Mouse (Mus musculus) heart, embryonic 14.5 days (tissue): ENCODE results near the gene Gm30191. TPM values are rescaled to one million over a fixed set of nuclear protein-coding genes. Genes with fewer than 3 reads are reported as not detected.

ENCODE experiments used
- ATAC-seq: fragments of 200-750 bp; cut with Nextera tagmentation; 2 replicates; pipeline ENCODE4 v1.8.0; 2017; ENCODE audit warnings: low read depth, moderate TSS enrichment; ENCODE audit not compliant: insufficient number of reproducible peaks, insufficient read depth, low FRiP score
- H3K27ac ChIP-seq, 2 experiments: fragments of 200-500 bp in 1 of 2; fragments of 300-500 bp in 1 of 2; sonication (generic) in 1 of 2; replicated peaks in 1 of 2; 2 replicates each; pipeline ENCODE4 v1.5.1; 2012 to 2014; ENCODE audit warnings: low read depth in 2 of 2, low read length in 2 of 2, control low read depth in 1 of 2, mild to moderate bottlenecking in 1 of 2, mixed read lengths in 1 of 2; ENCODE audit not compliant: control insufficient read depth in 1 of 2, insufficient read depth in 1 of 2
- H3K27me3 ChIP-seq: fragments of 300-500 bp; sonication (generic); 2 replicates; pipeline ENCODE4 v1.6.1; 2014; ENCODE audit warnings: mild to moderate bottlenecking, low read length, control low read depth; ENCODE audit not compliant: control insufficient read depth, insufficient read depth
- H3K36me3 ChIP-seq: fragments of 300-500 bp; sonication (generic); 2 replicates; pipeline ENCODE4 v1.6.1; 2014; ENCODE audit warnings: mild to moderate bottlenecking, control low read depth, low read length, mixed read lengths; ENCODE audit not compliant: control insufficient read depth, insufficient read depth
- H3K4me1 ChIP-seq, 2 experiments: fragments of 200-500 bp in 1 of 2; fragments of 300-500 bp in 1 of 2; sonication (generic) in 1 of 2; 2 replicates each; pipeline ENCODE4 v1.6.1; 2012 to 2014; ENCODE audit warnings: low read length in 2 of 2, control low read depth in 1 of 2, mixed read lengths in 1 of 2; ENCODE audit not compliant: control insufficient read depth in 2 of 2, insufficient read depth in 2 of 2
- H3K4me2 ChIP-seq: fragments of 300-500 bp; sonication (generic); 2 replicates; pipeline ENCODE4 v1.6.1; 2014; ENCODE audit warnings: mild to moderate bottlenecking, low read length
- H3K4me3 ChIP-seq, 2 experiments: fragments of 200-500 bp in 1 of 2; fragments of 300-500 bp in 1 of 2; sonication (generic) in 1 of 2; 2 replicates each; pipeline ENCODE4 v1.5.1; 2012 to 2014; ENCODE audit warnings: low read length in 2 of 2, mild to moderate bottlenecking in 2 of 2, control low read depth in 1 of 2, low read depth in 1 of 2, moderate library complexity in 1 of 2; ENCODE audit not compliant: control insufficient read depth in 1 of 2, insufficient read depth in 1 of 2
- H3K9ac ChIP-seq: fragments of 300-500 bp; sonication (generic); 2 replicates; pipeline ENCODE4 v1.6.1; 2014; ENCODE audit warnings: mild to moderate bottlenecking, low read length
- H3K9me3 ChIP-seq: fragments of 300-500 bp; sonication (generic); 2 replicates; pipeline ENCODE4 v1.6.1; 2016; ENCODE audit warnings: low read length, control low read depth; ENCODE audit not compliant: control insufficient read depth
- WGBS: fragments of 180-500 bp; shearing (Covaris S2); extraction: QIAGEN DNeasy Blood & Tissue Kit; methylation state at CpG from one replicate; pipeline ENCODE4 v1.1.7; 2014; 5-methylcytosine and 5-hydroxymethylcytosine counted together
- polyA plus RNA-seq: library from polyadenylated mRNA; unstranded; fragments of >200 nt; fragmentation: Nextera tagmentation; extraction: Ambion mirVana; gene quantifications from 2 replicates; pipeline ENCODE4 v1.2.1, GENCODE M21; 2014

Gene Gm30191
- not detected in 2 replicates for polyA plus RNA-seq

DNA sequence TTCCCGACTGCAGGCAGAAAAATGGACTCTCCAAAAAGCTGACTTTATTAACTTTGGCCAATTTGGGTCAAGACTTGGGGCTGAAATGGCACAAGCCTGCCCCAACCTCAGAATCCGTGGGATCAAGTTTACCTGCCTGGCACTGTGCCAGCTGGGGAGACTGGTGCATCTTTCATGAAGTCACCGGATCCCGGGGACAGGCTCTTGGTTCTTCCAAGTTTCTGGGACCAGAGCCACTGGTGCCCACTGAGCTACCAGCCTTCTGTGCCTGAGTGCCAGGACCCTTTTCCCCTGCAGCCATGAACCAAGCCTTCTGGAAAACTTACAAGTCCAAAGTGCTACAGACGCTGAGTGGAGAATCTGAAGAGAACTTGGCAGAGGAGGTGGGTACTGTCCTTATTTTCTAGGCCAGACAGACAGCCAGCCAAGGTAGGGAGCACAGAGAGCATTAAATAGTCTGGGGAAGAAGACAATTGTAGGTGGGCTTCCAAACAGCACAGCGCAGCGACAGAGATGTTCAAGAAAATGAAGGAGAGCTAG lies at the start of gene Gm30191:
Gene Gm30191 (plus strand): TSS at position 217 of the 540 bp plus-strand sequence.
- Histone ChIP-seq H3K27me3 (peaks cover 29% of the 10 kb centered on the region), H3K4me1 (peaks cover 25 to 27% of the 10 kb centered on the region in 2 experiments), H3K9me3 (no peaks in the 10 kb centered on the region), H3K4me3 (peak within 1 kb of the TSS in 1 of 2 experiments; percentile 89; a peak in 2 of 4 replicates), H3K36me3 (no peaks in the 10 kb centered on the region), H3K4me2 (peak within 1 kb of the TSS; percentile 96), H3K9ac (no peak within 1 kb of the TSS), H3K27ac (no peak within 1 kb of the TSS)
- WGBS, result 81% methylated on average over 7 of the region's 7 CpGs
- no peak for ATAC-seq

DNA sequence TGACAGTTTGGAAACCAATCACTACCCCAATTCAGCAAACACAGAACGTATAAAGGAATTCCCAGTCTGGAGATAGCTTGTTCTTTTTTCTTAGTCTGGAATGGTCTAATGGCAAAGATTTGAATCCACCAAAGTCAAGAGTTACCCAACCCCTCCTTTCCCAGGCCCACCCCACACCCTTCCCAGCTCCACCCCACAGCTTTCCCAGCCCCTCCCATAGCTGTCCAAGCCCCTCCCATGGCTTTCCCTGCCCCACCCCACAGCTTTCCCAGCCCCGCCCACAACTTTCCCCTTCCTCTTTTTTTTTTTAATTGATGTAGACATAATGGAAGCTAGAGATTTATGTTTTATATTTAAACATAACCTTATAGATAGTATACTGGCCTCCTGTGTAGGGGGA lies 47.4 kb upstream of the Gm30191 start:
- no peaks in the 10 kb centered on the region for H3K9me3 ChIP-seq
- WGBS, result 59% methylated on average over 2 of the region's 2 CpGs

DNA sequence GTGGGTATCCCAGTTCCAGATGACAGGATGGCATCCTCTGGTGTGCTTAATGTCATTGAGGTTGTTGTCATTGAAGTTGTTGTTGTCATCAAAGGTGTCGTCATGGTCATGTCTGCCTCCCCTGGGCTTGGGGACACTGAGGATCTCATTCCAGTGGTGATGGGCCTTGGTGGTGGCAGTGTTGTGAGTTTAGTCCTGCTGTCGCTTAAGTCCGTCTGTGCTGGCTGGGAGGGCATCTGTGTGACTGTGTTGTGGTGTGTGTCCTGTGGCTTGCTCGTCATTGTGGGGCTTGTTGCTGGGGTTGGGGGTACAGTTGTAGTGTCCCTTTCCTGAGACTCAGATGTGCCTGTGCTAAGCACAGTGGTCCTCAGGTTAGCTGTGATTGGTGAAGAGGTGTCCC lies 43.8 kb upstream of the Gm30191 start, which contains the start of gene Gm7534:
Gene Gm7534 (minus strand): TSS at position 101 of the 400 bp plus-strand sequence.
- ATAC-seq, result no peak
- no peaks in the 10 kb centered on the region for H3K27me3 ChIP-seq
- no peak within 1 kb of the TSS for H3K4me3 ChIP-seq
- 78% methylated on average over 4 of the region's 4 CpGs for WGBS
- no peaks in the 10 kb centered on the region for H3K36me3 ChIP-seq
- H3K9me3 ChIP-seq, result no peaks in the 10 kb centered on the region
- H3K4me2 ChIP-seq, result no peak within 1 kb of the TSS
- no peak within 1 kb of the TSS for H3K27ac ChIP-seq
- H3K9ac ChIP-seq, result no peak within 1 kb of the TSS
- no peaks in the 10 kb centered on the region for H3K4me1 ChIP-seq

More for the DNA sequence above, 47.4 kb upstream of the Gm30191 start:
- H3K4me3 ChIP-seq, result no peak overlapping the region
- no peak overlapping the region for H3K27ac ChIP-seq
- ATAC-seq, result no peak
- H3K4me2 ChIP-seq, result no peak overlapping the region
- H3K4me1 ChIP-seq, result no peaks in the 10 kb centered on the region
- no peaks in the 10 kb centered on the region for H3K36me3 ChIP-seq
- H3K27me3 ChIP-seq, result no peaks in the 10 kb centered on the region
- no peak overlapping the region for H3K9ac ChIP-seq

DNA sequence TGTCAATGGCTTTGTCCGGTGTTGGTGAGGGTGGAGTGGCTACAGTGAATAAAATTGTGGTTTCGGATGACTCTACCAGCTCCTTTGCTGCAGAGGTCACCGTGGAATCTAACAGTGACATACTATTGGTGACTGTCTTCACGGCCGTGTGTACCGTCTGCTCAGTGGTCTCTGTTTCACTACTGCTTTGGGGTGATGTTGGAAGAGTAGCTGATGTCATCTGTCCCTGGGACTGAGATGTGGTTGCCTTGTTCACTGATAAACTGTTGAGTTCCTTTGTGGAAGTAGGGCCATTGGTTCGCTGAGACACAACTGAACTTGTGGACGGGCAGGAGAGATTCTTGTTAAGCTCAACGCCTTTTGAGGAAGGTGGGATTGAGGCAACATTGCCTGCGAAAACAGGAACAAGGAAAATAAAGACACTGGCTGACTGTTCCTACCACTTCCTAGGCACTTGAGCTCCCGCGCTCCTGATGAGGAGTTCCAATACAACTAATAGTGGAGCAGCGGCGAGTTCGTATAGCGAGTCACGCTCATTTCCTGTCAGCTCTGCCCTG lies 43.3 kb upstream of the Gm30191 start:
- Histone ChIP-seq H3K4me3 (no peak overlapping the region), H3K4me2 (no peak overlapping the region), H3K27me3 (no peaks in the 10 kb centered on the region), H3K9me3 (no peaks in the 10 kb centered on the region), H3K9ac (no peak overlapping the region), H3K27ac (no peak overlapping the region), H3K4me1 (no peaks in the 10 kb centered on the region), H3K36me3 (no peaks in the 10 kb centered on the region)
- no peak for ATAC-seq
- 81% methylated on average over 17 of the region's 17 CpGs for WGBS

DNA sequence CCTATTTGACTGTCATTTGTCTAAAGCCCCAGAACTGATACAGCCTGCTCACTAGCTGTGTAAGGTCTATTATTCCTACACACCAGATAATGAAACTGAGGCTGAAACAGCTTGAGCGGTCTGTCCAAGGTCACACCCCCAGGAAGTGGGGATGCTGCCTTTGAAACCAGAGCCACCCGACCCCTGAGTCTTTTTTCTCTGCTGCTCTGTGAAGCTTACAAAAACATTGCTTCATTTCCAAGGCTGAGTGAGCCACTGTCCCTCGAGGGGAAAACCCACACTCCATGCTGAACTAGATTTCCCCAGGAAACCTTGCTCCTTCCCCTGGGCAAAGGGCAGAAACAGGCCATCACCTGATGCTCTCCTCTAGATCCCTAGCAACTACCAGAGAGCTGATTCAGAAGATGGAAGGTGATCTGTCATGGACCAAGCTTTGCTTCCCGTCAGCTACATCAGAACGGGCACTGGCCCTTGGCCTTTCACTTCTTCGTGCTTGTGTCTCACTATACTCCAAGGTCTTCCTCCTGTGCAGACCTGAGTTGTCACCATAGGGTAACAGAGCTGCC lies 40.2 kb upstream of the Gm30191 start:
- Histone ChIP-seq H3K4me2 (no peak overlapping the region), H3K4me3 (no peak overlapping the region), H3K9me3 (no peaks in the 10 kb centered on the region), H3K27me3 (no peaks in the 10 kb centered on the region), H3K27ac (no peak overlapping the region), H3K36me3 (no peaks in the 10 kb centered on the region), H3K9ac (no peak overlapping the region), H3K4me1 (peaks cover 0 to 2% of the 10 kb centered on the region in 2 experiments; a peak in 1 of 4 replicates)
- 63% methylated on average over 6 of the region's 6 CpGs for WGBS
- no peak for ATAC-seq

DNA sequence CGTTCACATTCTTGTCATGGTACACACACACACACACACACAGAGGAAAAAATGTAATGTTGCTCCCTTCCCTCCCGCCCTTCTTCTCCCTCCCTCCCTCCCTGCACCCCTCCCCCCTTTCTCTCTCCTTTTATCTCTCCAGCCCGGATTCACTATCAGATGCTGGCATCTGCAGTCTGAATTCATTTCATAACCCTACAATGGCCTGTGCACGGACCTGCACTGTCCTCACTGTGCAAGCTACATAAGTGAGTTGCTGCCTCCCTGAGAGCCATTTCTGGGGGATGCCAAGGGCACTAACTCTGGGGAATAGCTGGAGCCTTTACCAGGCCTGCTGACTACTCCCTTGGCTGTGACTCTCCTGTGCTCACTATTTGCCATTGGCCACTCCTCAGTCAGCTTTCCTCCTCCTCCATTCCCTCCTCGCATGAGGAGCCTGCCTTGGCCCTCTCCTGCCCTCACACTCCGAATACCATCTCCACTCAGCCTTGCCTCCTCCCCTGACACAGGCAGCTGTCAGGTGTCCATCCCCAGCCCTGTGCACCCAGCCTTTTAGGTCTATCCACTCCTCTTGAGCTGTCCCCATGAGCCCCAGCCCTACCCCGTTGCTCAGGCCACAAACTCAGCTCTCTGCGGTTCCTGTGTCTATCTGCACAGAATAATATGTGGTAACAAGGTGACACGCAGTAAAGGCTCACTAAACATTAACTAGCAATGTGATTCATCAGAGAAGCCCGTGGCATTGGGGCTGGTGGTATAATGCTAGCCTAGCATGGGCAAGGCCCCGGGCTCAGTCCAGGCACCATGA lies 23.7 kb upstream of the Gm30191 start:
- Histone ChIP-seq H3K9me3 (no peaks in the 10 kb centered on the region), H3K9ac (no peak overlapping the region), H3K4me2 (no peak overlapping the region), H3K27ac (no peak overlapping the region), H3K4me3 (no peak overlapping the region), H3K4me1 (no peaks in the 10 kb centered on the region), H3K27me3 (no peaks in the 10 kb centered on the region), H3K36me3 (no peaks in the 10 kb centered on the region)
- 57% methylated on average over 11 of the region's 11 CpGs for WGBS
- no peak for ATAC-seq

DNA sequence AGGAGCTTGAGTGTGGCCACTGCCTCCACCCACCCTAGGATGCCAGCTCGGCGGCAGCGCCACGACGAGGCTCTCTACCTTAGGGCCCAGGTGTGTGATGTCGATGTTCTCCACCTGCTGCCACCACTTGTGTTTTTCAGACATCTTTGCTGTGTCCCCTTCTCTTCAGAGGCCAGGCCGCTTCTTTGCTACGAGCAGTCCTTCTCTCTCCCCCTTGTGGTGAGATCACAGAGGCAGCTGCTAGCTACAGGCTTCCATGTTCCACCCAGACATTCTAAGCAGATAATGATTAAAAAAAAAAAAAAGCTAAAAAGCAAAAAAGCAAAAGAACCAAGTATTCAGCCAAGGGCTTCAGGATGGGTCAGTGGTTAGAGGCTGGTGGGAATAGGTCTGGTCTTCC lies 19.5 kb upstream of the Gm30191 start, which contains the start of gene Catsper4:
Gene Catsper4 (minus strand): TSS at position 190 of the 400 bp plus-strand sequence.
- Histone ChIP-seq H3K27ac (no peak within 1 kb of the TSS), H3K36me3 (no peaks in the 10 kb centered on the region), H3K9me3 (no peaks in the 10 kb centered on the region), H3K4me3 (no peak within 1 kb of the TSS), H3K27me3 (peaks cover 4% of the 10 kb centered on the region; the same call in 1 of the 2 replicates), H3K4me1 (no peaks in the 10 kb centered on the region), H3K9ac (no peak within 1 kb of the TSS), H3K4me2 (no peak within 1 kb of the TSS)
- ATAC-seq, result no peak
- 60% methylated on average over 8 of the region's 8 CpGs for WGBS
